Mouse (Mus musculus) small intestine, adult 2 months (tissue): ENCODE data around the gene Mib2. TPM values are rescaled to one million over a fixed set of nuclear protein-coding genes. Genes with fewer than 3 reads are reported as not detected.
"Not testable (repeated sequence)": the region's sequence is repeated elsewhere in the genome, so short reads cannot be mapped to it uniquely, and the experiment has no call there.

Source experiments
- H3K27ac ChIP-seq: fragments of 200-500 bp; 2 replicates; pipeline ENCODE4 v1.5.1; 2012; ENCODE audit warnings: low read depth, low read length, control low read depth, inconsistent platforms; ENCODE audit not compliant: insufficient read depth
- H3K27me3 ChIP-seq: fragments of 200-500 bp; 2 replicates; pipeline ENCODE4 v1.6.1; 2012; ENCODE audit warnings: mild to moderate bottlenecking, moderate library complexity, low read length, inconsistent platforms; ENCODE audit not compliant: control insufficient read depth, insufficient read depth
- H3K36me3 ChIP-seq: fragments of 200-500 bp; 2 replicates; pipeline ENCODE4 v1.6.1; 2012; ENCODE audit warnings: mild to moderate bottlenecking, low read length, control low read depth, inconsistent platforms; ENCODE audit not compliant: control insufficient read depth, insufficient read depth
- H3K4me1 ChIP-seq: fragments of 200-500 bp; 2 replicates; pipeline ENCODE4 v1.6.1; 2012; ENCODE audit warnings: low read length, inconsistent platforms, mixed read lengths; ENCODE audit not compliant: control insufficient read depth, insufficient read depth, insufficient read length
- H3K4me3 ChIP-seq: fragments of 200-500 bp; 2 replicates; pipeline ENCODE4 v1.5.1; 2012; ENCODE audit warnings: low read depth, mild to moderate bottlenecking, control low read depth, inconsistent platforms, low read length, moderate library complexity
- CTCF ChIP-seq: fragments of 200-500 bp; IDR thresholded peaks from 2 replicates; pipeline ENCODE4 v1.5.1; 2012; ENCODE audit warnings: low read depth, mild to moderate bottlenecking, control low read depth, inconsistent platforms, low read length, moderate library complexity, mixed read lengths; ENCODE audit not compliant: insufficient replicate concordance, insufficient read length; ENCODE audit errors: extremely low read depth
- POLR2A ChIP-seq: fragments of 200-500 bp; IDR thresholded peaks from 2 replicates; pipeline ENCODE4 v1.6.1; 2012; ENCODE audit warnings: low read depth, mild to moderate bottlenecking, control low read depth, inconsistent platforms, low read length, moderate library complexity
- WGBS: fragments of 180-500 bp; shearing (Covaris S2); methylation state at CpG from one replicate; pipeline ENCODE4 v1.1.7; 2018; 5-methylcytosine and 5-hydroxymethylcytosine counted together
- polyA plus RNA-seq: library from polyadenylated mRNA; depleted of rRNA; stranded (reverse); fragments of >200 nt; gene quantifications from 2 replicates; pipeline ENCODE4 v1.2.3, GENCODE M21; 2012

Mib2 gene
- polyA plus RNA-seq, 1 experiment, result 85.4 TPM

GRCm38 (mm10) chr4:155653451-155654182 is 15.4 kb downstream of the Mib2 start:
- Histone ChIP-seq H3K4me3 (peak overlapping the region; percentile 67), H3K27ac (peak overlapping the region; percentile 26), H3K4me1 (peaks cover 28% of the 10 kb centered on the region), H3K36me3 (peaks cover 40% of the 10 kb centered on the region), H3K27me3 (no peaks in the 10 kb centered on the region)
- WGBS, result 4% methylated on average over 31 of the region's 31 CpGs
- no peak for TF ChIP-seq POLR2A
- no peak for TF ChIP-seq CTCF

DNA sequence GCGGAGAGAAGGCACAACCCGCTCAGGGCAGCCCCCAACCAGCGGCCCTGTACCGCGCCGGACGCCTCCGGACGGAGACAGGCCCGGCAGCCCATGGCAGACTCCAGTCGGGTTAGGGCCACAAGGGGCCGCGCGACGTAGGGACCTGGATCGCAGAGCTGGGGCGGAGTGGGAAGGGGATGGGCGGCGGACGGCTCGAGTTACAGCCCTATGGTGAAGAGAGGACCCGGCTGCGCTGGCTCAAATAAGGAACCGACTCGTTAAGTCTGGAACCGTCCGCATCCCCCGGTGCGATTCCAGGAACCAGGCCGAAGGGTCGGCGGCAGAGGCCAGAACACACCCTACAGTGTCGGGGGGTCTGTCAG is 15.9 kb downstream of the Mib2 start, which contains the start of gene Mmp23:
Gene Mmp23 (minus strand): TSS at position 299 of the 365 bp plus-strand sequence.
- 2% methylated on average over 33 of the region's 33 CpGs for WGBS
- Histone ChIP-seq H3K4me1 (peaks cover 28% of the 10 kb centered on the region), H3K36me3 (peaks cover 45% of the 10 kb centered on the region), H3K27me3 (no peaks in the 10 kb centered on the region), H3K4me3 (peak within 1 kb of the TSS; percentile 67), H3K27ac (peak within 1 kb of the TSS; percentile 26)
- TF ChIP-seq CTCF (no peak), POLR2A (no peak)

DNA sequence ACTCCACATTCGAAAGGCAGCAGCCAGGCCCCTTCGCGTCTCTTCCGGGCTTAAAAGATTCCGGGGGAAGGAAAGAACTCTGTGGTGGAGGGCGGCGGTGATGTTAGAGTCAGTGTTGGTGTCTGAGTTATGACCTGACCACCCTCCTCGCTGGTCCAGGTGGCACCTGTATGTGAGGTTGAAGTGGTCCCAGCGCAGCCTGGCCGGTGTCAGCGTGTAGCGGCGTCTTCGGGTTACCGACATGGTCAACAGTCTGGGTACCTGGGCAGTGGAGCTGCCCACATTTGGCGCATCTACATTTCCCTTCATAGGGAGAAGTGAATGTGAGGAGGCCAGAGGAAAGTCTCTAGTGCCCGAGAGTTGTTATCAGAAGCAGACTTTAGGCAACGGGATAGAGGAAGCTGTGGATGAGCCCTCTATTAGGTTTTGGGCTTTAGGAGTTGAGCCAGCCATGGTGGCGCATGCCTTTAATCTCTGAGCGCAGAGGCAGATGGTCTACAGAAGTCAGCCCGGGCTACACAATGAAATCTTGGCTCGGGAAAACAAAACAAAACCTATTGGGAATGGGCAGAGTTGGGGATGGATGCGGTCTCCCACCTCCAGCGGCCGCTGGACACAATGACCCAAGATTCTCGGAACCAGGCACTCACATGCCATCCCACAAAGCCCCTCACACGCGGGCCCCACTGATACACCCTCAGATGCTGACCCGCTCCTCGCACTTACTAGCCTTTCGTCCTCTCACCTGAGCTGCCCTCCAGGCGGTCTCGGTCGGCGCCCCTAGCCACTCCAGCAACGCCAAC is 16.5 kb downstream of the Mib2 start:
- no peak for TF ChIP-seq CTCF
- TF ChIP-seq POLR2A, result no peak
- peaks cover 28% of the 10 kb centered on the region for H3K4me1 ChIP-seq
- H3K27ac ChIP-seq, result no peak overlapping the region
- H3K36me3 ChIP-seq, result peaks cover 46% of the 10 kb centered on the region
- H3K4me3 ChIP-seq, result peak overlapping the region; percentile 67
- 46% methylated on average over 36 of the region's 36 CpGs for WGBS
- H3K27me3 ChIP-seq, result no peaks in the 10 kb centered on the region

- Histone ChIP-seq H3K4me1 (peaks cover 28% of the 10 kb centered on the region), H3K27ac (no peak overlapping the region; the same call in 1 of the 2 replicates), H3K36me3 (peaks cover 46% of the 10 kb centered on the region), H3K4me3 (no peak overlapping the region), H3K27me3 (no peaks in the 10 kb centered on the region)
- TF ChIP-seq CTCF (no peak), POLR2A (no peak)
- WGBS, result 58% methylated on average over 15 of the region's 15 CpGs
Observed at GRCm38 (mm10) chr4:155651553-155652269, 17.3 kb downstream of the Mib2 start.

DNA sequence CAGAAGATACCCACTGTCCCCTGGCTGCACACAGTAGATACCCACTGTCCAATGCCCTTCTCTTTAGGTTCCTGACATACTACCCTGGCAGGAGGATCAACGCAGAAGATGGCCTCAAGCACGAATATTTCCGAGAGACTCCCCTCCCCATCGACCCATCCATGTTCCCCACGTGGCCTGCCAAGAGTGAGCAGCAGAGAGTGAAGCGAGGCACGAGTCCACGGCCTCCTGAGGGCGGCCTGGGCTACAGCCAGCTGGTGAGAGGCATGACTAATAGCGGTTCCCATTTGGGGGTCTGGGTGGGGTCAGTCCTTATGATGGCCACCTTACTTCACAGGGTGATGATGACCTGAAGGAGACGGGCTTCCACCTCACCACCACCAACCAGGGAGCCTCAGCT is 19.6 kb downstream of the Mib2 start:
- Histone ChIP-seq H3K36me3 (peaks cover 47% of the 10 kb centered on the region), H3K27me3 (no peaks in the 10 kb centered on the region), H3K4me3 (no peak overlapping the region), H3K4me1 (peaks cover 24% of the 10 kb centered on the region), H3K27ac (no peak overlapping the region)
- TF ChIP-seq POLR2A (no peak), CTCF (no peak)
- 90% methylated on average over 11 of the region's 11 CpGs for WGBS

GRCm38 (mm10) chr4:155645721-155646120 is 23.3 kb downstream of the Mib2 start:
- Histone ChIP-seq H3K4me3 (no peak overlapping the region), H3K36me3 (peaks cover 66% of the 10 kb centered on the region), H3K27me3 (no peaks in the 10 kb centered on the region), H3K4me1 (peaks cover 21% of the 10 kb centered on the region), H3K27ac (peak overlapping the region; percentile 82)
- WGBS, result 67% methylated on average over 5 of the region's 5 CpGs
- TF ChIP-seq CTCF (no peak), POLR2A (no peak)

- WGBS, result 89% methylated on average over 2 of the region's 2 CpGs
- peaks cover 21% of the 10 kb centered on the region for H3K4me1 ChIP-seq
- H3K27me3 ChIP-seq, H3K4me3 ChIP-seq: not testable (repeated sequence)
- H3K27ac ChIP-seq, result peak within 1 kb of the TSS; percentile 82
- H3K36me3 ChIP-seq, result peaks cover 67% of the 10 kb centered on the region
Observed at GRCm38 (mm10) chr4:155645308-155645707, 23.7 kb downstream of the Mib2 start, which contains the start of gene Gm10563. TSS of gene Gm10563 (minus strand) at chr4:155645408.
